Mouse (Mus musculus) ES-E14 (cell line): ENCODE data around the gene Lce3a.

Source experiments
- CHD2 ChIP-seq: IDR thresholded peaks from 2 replicates; pipeline ENCODE4 v1.6.1; 2014; ENCODE audit warnings: mild to moderate bottlenecking, low read depth, low read length, inconsistent platforms
- HCFC1 ChIP-seq: IDR thresholded peaks from 2 replicates; pipeline ENCODE4 v1.6.1; 2012; ENCODE audit warnings: low read length, inconsistent platforms, borderline replicate concordance; ENCODE audit not compliant: insufficient read depth
- MAFK ChIP-seq: IDR thresholded peaks from 2 replicates; pipeline ENCODE4 v1.6.1; 2014; ENCODE audit warnings: mild to moderate bottlenecking, low read depth, low read length, inconsistent platforms; ENCODE audit not compliant: insufficient read depth
- ZC3H11A ChIP-seq: IDR thresholded peaks from 2 replicates; pipeline ENCODE4 v1.6.1; 2012; ENCODE audit warnings: low read depth, mild to moderate bottlenecking, inconsistent platforms, low read length, borderline replicate concordance
- ZNF384 ChIP-seq: IDR thresholded peaks from 2 replicates; pipeline ENCODE4 v1.6.1; 2012; ENCODE audit warnings: low read depth, low read length, inconsistent platforms

DNA sequence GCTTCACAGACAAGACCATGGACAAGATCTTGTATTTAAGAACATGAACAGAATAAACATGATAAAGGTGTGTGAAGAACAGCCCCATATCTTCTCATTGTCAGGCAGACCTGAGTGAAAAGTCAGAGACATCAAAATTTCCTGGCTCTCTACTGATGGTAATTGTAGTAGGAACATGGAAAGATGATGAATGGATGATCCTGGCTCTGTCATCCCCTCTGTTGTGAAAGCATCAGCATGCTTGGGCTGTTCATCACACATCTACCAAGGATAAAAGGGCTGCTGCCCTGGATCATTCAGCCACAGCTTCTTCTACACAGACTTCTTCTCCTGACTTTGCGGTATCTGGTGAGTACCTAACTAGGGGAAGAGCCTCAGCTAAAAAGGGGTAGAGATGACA lies 31.1 kb upstream of the Lce3a start, which contains the start of gene Lce3d:
- TF ChIP-seq ZC3H11A = no peak
- TF ChIP-seq ZNF384 = no peak
- no peak for TF ChIP-seq CHD2
- TF ChIP-seq HCFC1 = no peak
- TF ChIP-seq MAFK = no peak
